Mouse (Mus musculus) hindbrain, embryonic 12.5 days (tissue): Measurements from ENCODE around the gene Adra1b. TPM values are rescaled to one million over a fixed set of nuclear protein-coding genes. Genes with fewer than 3 reads are reported as not detected.

Experiments
- ATAC-seq: fragments of 200-750 bp; cut with Nextera tagmentation; 2 replicates; pipeline ENCODE4 v1.8.0; 2017; ENCODE audit warnings: moderate TSS enrichment; ENCODE audit not compliant: low FRiP score
- H3K27ac ChIP-seq: fragments of 300-500 bp; sonication (generic); 2 replicates; pipeline ENCODE4 v1.5.1; 2016; ENCODE audit warnings: mild to moderate bottlenecking
- H3K27me3 ChIP-seq: fragments of 300-500 bp; sonication (generic); 2 replicates; pipeline ENCODE4 v1.6.1; 2016; ENCODE audit warnings: mild to moderate bottlenecking
- H3K36me3 ChIP-seq: fragments of 300-500 bp; sonication (generic); 2 replicates; pipeline ENCODE4 v1.6.1; 2016; ENCODE audit warnings: mild to moderate bottlenecking
- H3K4me1 ChIP-seq: fragments of 300-500 bp; sonication (generic); 2 replicates; pipeline ENCODE4 v1.6.1; 2016
- H3K4me2 ChIP-seq: fragments of 300-500 bp; sonication (generic); replicated peaks from 2 replicates; pipeline ENCODE4 v1.6.1; 2016; ENCODE audit warnings: mild to moderate bottlenecking
- H3K4me3 ChIP-seq: fragments of 300-500 bp; sonication (generic); 2 replicates; pipeline ENCODE4 v1.5.1; 2016; ENCODE audit warnings: mild to moderate bottlenecking
- H3K9ac ChIP-seq: fragments of 300-500 bp; sonication (generic); 2 replicates; pipeline ENCODE4 v1.6.1; 2016; ENCODE audit warnings: mild to moderate bottlenecking, moderate library complexity
- H3K9me3 ChIP-seq: fragments of 300-500 bp; sonication (generic); replicated peaks from 2 replicates; pipeline ENCODE4 v1.6.1; 2016; ENCODE audit warnings: mild to moderate bottlenecking
- WGBS: fragments of 180-500 bp; shearing (Covaris S2); methylation state at CpG from one replicate; pipeline ENCODE4 v1.1.7; 2016; 5-methylcytosine and 5-hydroxymethylcytosine counted together
- polyA plus RNA-seq: library from polyadenylated mRNA; unstranded; fragments of >200 nt; fragmentation: Nextera tagmentation; extraction: Ambion mirVana; gene quantifications from 2 replicates; pipeline ENCODE4 v1.2.1, GENCODE M21; 2016

The Adra1b gene
- polyA plus RNA-seq: 0.94 and 2.0 TPM in 2 replicates

GRCm38 (mm10) chr11:43901051-43901654, at the start of gene Adra1b:
Adra1b (minus strand) TSS chr11:43901210.
- H3K4me2 ChIP-seq: no peak within 1 kb of the TSS
- H3K36me3 ChIP-seq: no peaks in the 10 kb centered on the region
- no peaks in the 10 kb centered on the region for H3K27me3 ChIP-seq
- H3K4me1 ChIP-seq: no peaks in the 10 kb centered on the region
- no peak within 1 kb of the TSS for H3K4me3 ChIP-seq
- H3K9ac ChIP-seq: no peak within 1 kb of the TSS
- WGBS: 78% methylated on average over 6 of the region's 6 CpGs
- no peaks in the 10 kb centered on the region for H3K9me3 ChIP-seq
- H3K27ac ChIP-seq: no peak within 1 kb of the TSS
- ATAC-seq: no peak

DNA sequence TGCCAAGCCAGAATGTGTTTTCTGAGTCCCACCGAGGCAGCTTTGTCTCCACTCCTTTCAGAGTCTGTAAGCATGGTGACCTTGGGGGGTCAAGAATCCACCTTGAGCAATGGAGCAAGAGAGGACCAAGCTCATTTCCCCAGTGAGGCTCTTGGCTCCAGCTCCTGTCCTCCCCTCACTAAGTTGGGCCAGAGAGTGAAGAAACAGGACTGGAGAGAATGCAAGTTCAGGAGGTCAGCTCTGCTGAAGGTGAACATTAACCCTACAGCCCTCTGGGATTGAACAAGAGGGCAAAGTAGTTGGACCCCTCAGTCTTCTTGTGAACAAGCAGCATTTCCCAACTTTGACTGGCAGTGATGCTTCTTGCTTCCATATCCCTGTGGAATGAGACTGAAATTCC, 49.3 kb upstream of the Adra1b start:
- no peaks in the 10 kb centered on the region for H3K27me3 ChIP-seq
- H3K27ac ChIP-seq: no peak overlapping the region
- H3K9ac ChIP-seq: no peak overlapping the region
- no peak for ATAC-seq
- 80% methylated on average over 1 of the region's 1 CpGs for WGBS
- no peak overlapping the region for H3K4me3 ChIP-seq
- 0 out of 2 replicates have a peak, but pooled peaks cover 5% of the 10 kb centered on the region for H3K9me3 ChIP-seq
- H3K4me1 ChIP-seq: no peaks in the 10 kb centered on the region
- no peak overlapping the region for H3K4me2 ChIP-seq
- H3K36me3 ChIP-seq: no peaks in the 10 kb centered on the region

DNA sequence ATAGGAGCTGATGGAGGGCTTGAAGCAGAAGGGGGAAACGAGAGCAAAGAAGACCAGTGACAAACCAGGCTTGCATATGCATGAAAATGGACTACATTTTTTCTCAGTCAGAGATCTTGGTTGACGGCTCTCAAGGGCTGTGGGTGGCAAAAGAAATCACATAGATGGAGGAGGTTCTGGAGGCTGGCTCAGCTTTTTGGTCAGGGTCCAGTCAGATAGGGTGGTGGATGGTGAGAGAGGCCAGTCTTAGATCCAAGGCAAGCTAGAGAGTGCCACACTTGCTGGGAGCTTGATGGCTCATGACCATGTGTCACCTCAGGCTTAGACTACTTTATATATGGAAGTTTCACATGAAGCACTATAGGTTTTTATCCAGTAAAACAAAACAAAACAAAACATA, 42.8 kb upstream of the Adra1b start:
- Histone ChIP-seq H3K36me3 (no peaks in the 10 kb centered on the region), H3K4me3 (no peak overlapping the region), H3K27ac (no peak overlapping the region), H3K27me3 (no peaks in the 10 kb centered on the region), H3K4me2 (no peak overlapping the region), H3K9ac (no peak overlapping the region), H3K9me3 (no peaks in the 10 kb centered on the region), H3K4me1 (no peaks in the 10 kb centered on the region)
- 82% methylated on average over 2 of the region's 2 CpGs for WGBS
- no peak for ATAC-seq

DNA sequence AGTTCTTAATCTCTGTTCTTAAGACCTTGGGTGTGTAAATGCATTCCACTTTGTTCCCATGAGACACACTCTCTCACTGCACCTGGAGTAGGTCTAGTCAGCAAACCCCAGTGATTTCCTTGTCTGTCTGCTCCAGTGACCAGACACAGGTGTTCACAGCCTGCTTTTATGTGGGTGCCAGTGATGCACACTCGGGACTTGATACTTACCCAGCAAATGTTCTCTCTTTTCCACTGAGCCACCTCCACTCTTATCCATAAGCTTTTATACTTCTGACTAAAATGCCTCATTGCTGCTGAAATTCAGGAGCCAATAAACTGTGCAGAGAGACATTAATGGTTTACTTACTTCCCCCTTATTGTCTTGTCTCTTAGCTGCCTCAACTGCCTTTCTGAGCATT, 42.2 kb upstream of the Adra1b start:
- Histone ChIP-seq H3K9me3 (no peaks in the 10 kb centered on the region), H3K4me2 (no peak overlapping the region), H3K4me1 (no peaks in the 10 kb centered on the region), H3K9ac (no peak overlapping the region), H3K27ac (no peak overlapping the region), H3K27me3 (no peaks in the 10 kb centered on the region), H3K36me3 (no peaks in the 10 kb centered on the region), H3K4me3 (no peak overlapping the region)
- no peak for ATAC-seq
- WGBS: 83% methylated on average over 1 of the region's 1 CpGs

GRCm38 (mm10) chr11:43940501-43941202, 39.6 kb upstream of the Adra1b start:
- H3K9me3 ChIP-seq: no peaks in the 10 kb centered on the region
- WGBS: 85% methylated on average over 6 of the region's 6 CpGs
- H3K4me1 ChIP-seq: no peaks in the 10 kb centered on the region
- no peak overlapping the region for H3K9ac ChIP-seq
- no peaks in the 10 kb centered on the region for H3K27me3 ChIP-seq
- no peaks in the 10 kb centered on the region for H3K36me3 ChIP-seq
- ATAC-seq: no peak
- no peak overlapping the region for H3K4me3 ChIP-seq
- H3K27ac ChIP-seq: no peak overlapping the region
- H3K4me2 ChIP-seq: no peak overlapping the region

GRCm38 (mm10) chr11:43936023-43936422, 35.0 kb upstream of the Adra1b start:
- no peaks in the 10 kb centered on the region for H3K9me3 ChIP-seq
- WGBS: 83% methylated on average over 2 of the region's 2 CpGs
- no peak overlapping the region for H3K4me3 ChIP-seq
- ATAC-seq: no peak
- H3K9ac ChIP-seq: no peak overlapping the region
- no peaks in the 10 kb centered on the region for H3K36me3 ChIP-seq
- H3K4me1 ChIP-seq: no peaks in the 10 kb centered on the region
- H3K27me3 ChIP-seq: no peaks in the 10 kb centered on the region
- H3K4me2 ChIP-seq: no peak overlapping the region
- H3K27ac ChIP-seq: no peak overlapping the region

GRCm38 (mm10) chr11:43933480-43933879, 32.5 kb upstream of the Adra1b start:
- no peaks in the 10 kb centered on the region for H3K36me3 ChIP-seq
- 85% methylated on average over 6 of the region's 6 CpGs for WGBS
- no peaks in the 10 kb centered on the region for H3K9me3 ChIP-seq
- no peak overlapping the region for H3K4me3 ChIP-seq
- no peaks in the 10 kb centered on the region for H3K27me3 ChIP-seq
- H3K27ac ChIP-seq: no peak overlapping the region
- ATAC-seq: no peak
- no peaks in the 10 kb centered on the region for H3K4me1 ChIP-seq
- H3K9ac ChIP-seq: no peak overlapping the region
- H3K4me2 ChIP-seq: no peak overlapping the region

DNA sequence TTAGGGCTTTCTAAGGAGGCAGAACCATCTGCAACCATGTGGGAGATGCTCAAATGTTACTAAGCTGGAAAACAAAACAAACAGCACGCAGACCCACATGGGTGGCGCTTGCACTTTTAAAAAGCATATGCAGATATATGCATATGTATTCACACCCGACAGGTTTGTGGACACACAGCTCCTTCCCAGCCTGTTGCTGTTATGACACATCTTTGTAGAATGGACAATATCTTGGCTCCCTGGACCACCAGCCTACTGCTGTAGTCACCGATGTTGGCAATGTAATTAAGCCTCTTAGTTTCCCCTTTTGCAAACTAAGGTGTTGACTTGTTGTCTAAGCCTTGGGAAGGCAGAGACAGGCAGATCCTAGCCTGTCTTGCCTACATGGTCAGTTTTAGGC, 32.0 kb upstream of the Adra1b start:
- H3K4me2 ChIP-seq: no peak overlapping the region
- ATAC-seq: no peak
- no peaks in the 10 kb centered on the region for H3K4me1 ChIP-seq
- no peak overlapping the region for H3K4me3 ChIP-seq
- 90% methylated on average over 4 of the region's 4 CpGs for WGBS
- H3K9ac ChIP-seq: no peak overlapping the region
- H3K27ac ChIP-seq: no peak overlapping the region
- no peaks in the 10 kb centered on the region for H3K36me3 ChIP-seq
- H3K27me3 ChIP-seq: no peaks in the 10 kb centered on the region
- H3K9me3 ChIP-seq: no peaks in the 10 kb centered on the region

DNA sequence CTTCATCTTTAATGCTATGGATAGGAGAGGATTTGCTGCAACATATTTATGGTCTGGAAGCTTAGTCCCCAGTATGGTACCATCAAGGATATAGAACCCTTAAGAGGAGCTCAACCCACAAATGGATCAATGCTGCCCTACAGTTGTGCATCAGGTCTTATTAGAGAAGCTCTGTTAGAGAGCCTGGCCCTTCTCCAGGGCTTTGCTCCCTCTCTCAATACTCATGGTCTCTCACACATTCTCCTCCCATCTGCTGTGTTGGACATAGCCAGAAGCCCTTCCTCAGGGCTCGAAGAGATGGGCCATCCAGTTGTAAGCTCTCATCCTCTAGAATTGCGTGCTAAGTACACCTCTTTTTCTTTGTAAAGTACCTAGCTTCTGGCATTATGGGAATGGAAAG, 29.2 kb upstream of the Adra1b start:
- ATAC-seq: no peak
- H3K27ac ChIP-seq: no peak overlapping the region
- no peak overlapping the region for H3K4me2 ChIP-seq
- H3K36me3 ChIP-seq: no peaks in the 10 kb centered on the region
- H3K9me3 ChIP-seq: no peaks in the 10 kb centered on the region
- H3K27me3 ChIP-seq: no peaks in the 10 kb centered on the region
- 85% methylated on average over 2 of the region's 2 CpGs for WGBS
- H3K9ac ChIP-seq: no peak overlapping the region
- H3K4me1 ChIP-seq: no peaks in the 10 kb centered on the region
- H3K4me3 ChIP-seq: no peak overlapping the region

- Histone ChIP-seq H3K27ac (no peak overlapping the region), H3K27me3 (no peaks in the 10 kb centered on the region), H3K4me2 (no peak overlapping the region), H3K4me1 (no peaks in the 10 kb centered on the region), H3K4me3 (no peak overlapping the region), H3K9ac (no peak overlapping the region), H3K9me3 (no peaks in the 10 kb centered on the region), H3K36me3 (no peaks in the 10 kb centered on the region)
- 77% methylated on average over 5 of the region's 5 CpGs for WGBS
- ATAC-seq: no peak
Observed at GRCm38 (mm10) chr11:43929706-43930105, 28.7 kb upstream of the Adra1b start.

GRCm38 (mm10) chr11:43929178-43929577, 28.2 kb upstream of the Adra1b start:
- 58% methylated on average over 5 of the region's 5 CpGs for WGBS
- Histone ChIP-seq H3K27me3 (no peaks in the 10 kb centered on the region), H3K9me3 (no peaks in the 10 kb centered on the region), H3K36me3 (no peaks in the 10 kb centered on the region), H3K9ac (no peak overlapping the region), H3K4me3 (no peak overlapping the region), H3K4me1 (no peaks in the 10 kb centered on the region), H3K27ac (no peak overlapping the region), H3K4me2 (no peak overlapping the region)
- no peak for ATAC-seq

GRCm38 (mm10) chr11:43927133-43927815, 26.3 kb upstream of the Adra1b start:
- 78% methylated on average over 8 of the region's 8 CpGs for WGBS

More at GRCm38 (mm10) chr11:43927133-43927815, 26.3 kb upstream of the Adra1b start:
- Histone ChIP-seq H3K4me2 (no peak overlapping the region), H3K36me3 (no peaks in the 10 kb centered on the region), H3K4me1 (no peaks in the 10 kb centered on the region), H3K27ac (no peak overlapping the region), H3K9me3 (no peaks in the 10 kb centered on the region), H3K27me3 (no peaks in the 10 kb centered on the region), H3K9ac (no peak overlapping the region), H3K4me3 (no peak overlapping the region)
- no peak for ATAC-seq
